Mouse (Mus musculus) G1E (cell line): Measurements from ENCODE around the gene Fbxo28.

ENCODE experiments used
- CTCF ChIP-seq: IDR thresholded peaks from 2 replicates; pipeline ENCODE4 v1.5.1; 2012; ENCODE audit warnings: low read depth, low read length, inconsistent platforms, mixed read lengths
- GATA1 ChIP-seq: IDR thresholded peaks from 2 replicates; pipeline ENCODE4 v1.6.1; 2012; ENCODE audit warnings: borderline replicate concordance, low read length, inconsistent platforms, mixed read lengths
- GATA2 ChIP-seq: IDR thresholded peaks from 2 replicates; pipeline ENCODE4 v1.6.1; 2012; ENCODE audit warnings: low read depth, low read length, inconsistent platforms, borderline replicate concordance
- POLR2AphosphoS5 ChIP-seq: IDR thresholded peaks from 2 replicates; pipeline ENCODE4 v1.6.1; 2012; ENCODE audit warnings: low read depth, low read length, inconsistent platforms; ENCODE audit not compliant: insufficient replicate concordance
- TAL1 ChIP-seq: conservative IDR thresholded peaks from 2 replicates; pipeline ENCODE4 v1.6.1; 2012; ENCODE audit warnings: low read depth, low read length, inconsistent platforms, mixed read lengths

GRCm38 (mm10) chr1:182281251-182281711 lies 60.1 kb downstream of the Fbxo28 start:
- TF ChIP-seq CTCF, result no peak
- TF ChIP-seq GATA1, result no peak
- TF ChIP-seq POLR2AphosphoS5, result no peak
- no peak for TF ChIP-seq TAL1
- TF ChIP-seq GATA2, result no peak
